7 mouse cellular contexts compared by ENCODE assay signal in genomic region chr3:88140178-88140902, GRCm38 (mm10). TPM values are rescaled to one million over a fixed set of nuclear protein-coding genes. Genes with fewer than 3 reads are reported as not detected.
A peak's percentile ranks its signal among the peaks of the same experiment; 100 is the strongest.
DNase-seq lines count a peak whose midpoint lies in the region; ATAC-seq and TF ChIP-seq lines count a peak whose summit lies in the region.

No protein-coding gene starts in this region.

- H3K9ac ChIP-seq in MEL (ENCODE audit: control insufficient read depth, low read depth, low read length, poor library complexity, severe bottlenecking) = peak overlapping the region; percentile 77
- H3K9ac ChIP-seq in intestine, embryonic 16.5 days (ENCODE audit: low read depth, low read length) = peak overlapping the region; percentile 85
- no peak overlapping the region for H3K9ac ChIP-seq in liver, postnatal 0 days (replicated peaks)

- TF ChIP-seq EP300 in MEL (IDR thresholded peaks at IDR 0.05; ENCODE audit: low read depth in 1 of 2, low read length in 2 of 2) = no peak
- peak; percentile 10; the same call in 1 of the 2 replicates for TF ChIP-seq EP300 in liver, postnatal 0 days (IDR thresholded peaks at IDR 0.05; ENCODE audit: low read depth)

- H3K4me1 ChIP-seq in MEL (ENCODE audit: control insufficient read depth in 1 of 2, insufficient read depth in 2 of 2, low read length in 2 of 2) = peaks cover 19 to 42% of the 10 kb centered on the region in 2 experiments
- peaks cover 26% of the 10 kb centered on the region for H3K4me1 ChIP-seq in brown adipose tissue, adult 24 weeks (ENCODE audit: control insufficient read depth, insufficient read depth, insufficient read length, low read length)
- peaks cover 58% of the 10 kb centered on the region for H3K4me1 ChIP-seq in intestine, embryonic 16.5 days (ENCODE audit: control insufficient read depth, insufficient read depth, low read length)
- H3K4me1 ChIP-seq in liver, postnatal 0 days (ENCODE audit: insufficient read depth) = peaks cover 58% of the 10 kb centered on the region

- peak overlapping the region; percentile 97 for H3K27ac ChIP-seq in MEL (ENCODE audit: control insufficient read depth, low read depth, low read length)
- peak overlapping the region; percentile 99 for H3K27ac ChIP-seq in brown adipose tissue, adult 24 weeks (replicated peaks; ENCODE audit: low read depth, low read length)
- peak overlapping the region; percentile 100 for H3K27ac ChIP-seq in intestine, embryonic 16.5 days (ENCODE audit: low read length)
- H3K27ac ChIP-seq in liver, postnatal 0 days (ENCODE audit: low read depth) = peak overlapping the region; percentile 97

- WGBS in intestine, embryonic 16.5 days = 13% methylated on average over 11 of the region's 11 CpGs
- 26% methylated on average over 11 of the region's 11 CpGs for WGBS in liver, postnatal 0 days (ENCODE audit: insufficient replicate concordance)

- H3K9me3 ChIP-seq in MEL (replicated peaks; ENCODE audit: insufficient read depth, low read length) = no peaks in the 10 kb centered on the region
- H3K9me3 ChIP-seq in intestine, embryonic 16.5 days (ENCODE audit: control insufficient read depth, low read length) = no peaks in the 10 kb centered on the region
- H3K9me3 ChIP-seq in liver, postnatal 0 days (ENCODE audit: low read length) = no peaks in the 10 kb centered on the region

- H3K4me2 ChIP-seq in intestine, embryonic 16.5 days (ENCODE audit: low read depth, low read length) = peak overlapping the region; percentile 97
- peak overlapping the region; percentile 92 for H3K4me2 ChIP-seq in liver, postnatal 0 days (ENCODE audit: low read depth, low read length)

- H3K27me3 ChIP-seq in MEL (ENCODE audit: control insufficient read depth in 1 of 2, insufficient read depth in 2 of 2, low read length in 2 of 2) = no peaks in the 10 kb centered on the region
- H3K27me3 ChIP-seq in intestine, embryonic 16.5 days (replicated peaks; ENCODE audit: control insufficient read depth, insufficient read depth, low read length) = no peaks in the 10 kb centered on the region
- H3K27me3 ChIP-seq in liver, postnatal 0 days (ENCODE audit: insufficient read depth, low read length) = no peaks in the 10 kb centered on the region

- no peak for TF ChIP-seq CTCF in MEL (IDR thresholded peaks at IDR 0.05 in 2 of 3, conservative IDR thresholded peaks at IDR 0.05 in 1 of 3; ENCODE audit: control insufficient read depth in 1 of 3, insufficient read depth in 1 of 3, low read depth in 2 of 3, low read length in 3 of 3, poor library complexity in 1 of 3, severe bottlenecking in 1 of 3)
- no peak for TF ChIP-seq CTCF in liver, postnatal 0 days (IDR thresholded peaks at IDR 0.05; ENCODE audit: low read depth)

- no peak for TF ChIP-seq POLR2A in MEL (IDR thresholded peaks at IDR 0.05; ENCODE audit: control insufficient read depth in 1 of 2, insufficient read depth in 1 of 2, low read depth in 1 of 2, low read length in 2 of 2, poor library complexity in 1 of 2)

- peak; percentile 3; the same call in 1 of the 2 replicates for ATAC-seq in intestine, embryonic 16.5 days
- no peak for ATAC-seq in liver, postnatal 0 days

- peak; percentile 43 for DNase-seq in MEL (ENCODE audit: low read depth, low spot score)
- peak; percentile 81 to 85 for DNase-seq in heart, adult 18-20 months
- no peak for DNase-seq in liver, postnatal 0 days
- peak; percentile 74 for DNase-seq in skeletal muscle tissue, adult 2 months (ENCODE audit: low read depth, low spot score)
- no peak for DNase-seq in left cerebral cortex, adult 18-20 months (ENCODE audit: low spot score in 2 of 2)

- H3K36me3 ChIP-seq in MEL (ENCODE audit: control insufficient read depth in 1 of 2, insufficient read depth in 2 of 2, low read length in 2 of 2) = peaks cover 0 to 29% of the 10 kb centered on the region in 2 experiments; a peak in 2 of 4 replicates
- H3K36me3 ChIP-seq in intestine, embryonic 16.5 days (ENCODE audit: control insufficient read depth, insufficient read depth, low read length) = no peaks in the 10 kb centered on the region
- H3K36me3 ChIP-seq in liver, postnatal 0 days (replicated peaks; ENCODE audit: insufficient read depth, low read length) = peaks cover 4% of the 10 kb centered on the region

- H3K4me3 ChIP-seq in MEL (ENCODE audit: control insufficient read depth in 1 of 2, insufficient read depth in 1 of 2, low read depth in 2 of 2, low read length in 2 of 2) = peak overlapping the region; percentile 53 to 62
- H3K4me3 ChIP-seq in brown adipose tissue, adult 24 weeks (ENCODE audit: insufficient read depth, low read depth, low read length) = peak overlapping the region; percentile 82
- peak overlapping the region; percentile 90 for H3K4me3 ChIP-seq in intestine, embryonic 16.5 days (ENCODE audit: low read length)
- H3K4me3 ChIP-seq in liver, postnatal 0 days (ENCODE audit: low read depth, low read length) = no peak overlapping the region

- H3K79me2 ChIP-seq in MEL (ENCODE audit: control insufficient read depth, insufficient read depth, low read length, poor library complexity) = peaks cover 40% of the 10 kb centered on the region

- TF ChIP-seq RAD21 in MEL (IDR thresholded peaks at IDR 0.05; ENCODE audit: low read depth, low read length) = no peak

TF ChIP-seq in MEL, 35 proteins besides CTCF, POLR2A, EP300 and RAD21:
- TF ChIP-seq TBP (IDR thresholded peaks at IDR 0.05; ENCODE audit: low read depth, low read length) = no peak; the same call in 1 of the 2 replicates
- no peak for TF ChIP-seq MAZ (IDR thresholded peaks at IDR 0.05; ENCODE audit: low read depth, low read length)
- TF ChIP-seq SIN3A (IDR thresholded peaks at IDR 0.05; ENCODE audit: low read length) = no peak
- no peak for TF ChIP-seq ZC3H11A (IDR thresholded peaks at IDR 0.05; ENCODE audit: low read depth, low read length)
- TF ChIP-seq HCFC1 (IDR thresholded peaks at IDR 0.05; ENCODE audit: low read depth, low read length) = no peak
- no peak for TF ChIP-seq POLR2AphosphoS2 (IDR thresholded peaks at IDR 0.05; ENCODE audit: low read length)
- TF ChIP-seq KAT2A (conservative IDR thresholded peaks at IDR 0.05; ENCODE audit: low read depth, low read length) = no peak
- no peak for TF ChIP-seq TAL1 (IDR thresholded peaks at IDR 0.05; ENCODE audit: low read length)
- TF ChIP-seq USF2 (IDR thresholded peaks at IDR 0.05; ENCODE audit: borderline replicate concordance in 1 of 2, insufficient read depth in 1 of 2, low read depth in 1 of 2, low read length in 2 of 2) = no peak

RNA-seq across cellular contexts. Expression of gene Mef2d, which starts 1.8 kb away (rescaled TPM):
- 16.2 and 16.9 TPM in 2 replicates for total RNA-seq in MEL (2012; rRNA removed)
- polyA plus RNA-seq in MEL (2012; ENCODE audit: insufficient read depth in 1 of 2, insufficient read length in 2 of 2, low read depth in 1 of 2, low replicate concordance in 2 of 2, missing spikeins in 1 of 2) = 100 to 1,000 TPM in 1 of 2 experiments, 10 to 100 TPM in 1; 71.4 to 117 TPM
- polyA plus RNA-seq in brown adipose tissue, adult 24 weeks (2012; ENCODE audit: insufficient read depth, insufficient read length, missing spikeins) = 34.8 and 50.0 TPM in 2 replicates
- total RNA-seq in heart, adult 18-20 months (2021) = 100 to 1,000 TPM; 120 TPM
- 13.7 and 23.2 TPM in 2 replicates for polyA plus RNA-seq in intestine, embryonic 16.5 days (2015; fragmentation: Nextera tagmentation; extraction: Ambion mirVana)
- 5.7 and 6.4 TPM in 2 replicates for polyA plus RNA-seq in liver, postnatal 0 days (2015; fragmentation: Nextera tagmentation; extraction: Ambion mirVana)
- 100 to 1,000 TPM; 210 to 213 TPM for total RNA-seq in left cerebral cortex, adult 18-20 months (2021)

RNA-seq across cellular contexts. Expression of gene Iqgap3, which starts 58.6 kb away (rescaled TPM):
- 19.2 and 21.1 TPM in 2 replicates for total RNA-seq in MEL (2012; rRNA removed)
- polyA plus RNA-seq in MEL (2012; ENCODE audit: insufficient read depth in 1 of 2, insufficient read length in 2 of 2, low read depth in 1 of 2, low replicate concordance in 2 of 2, missing spikeins in 1 of 2) = 10 to 100 TPM in 1 of 2 experiments, not detected in 1; 42.5 TPM
- polyA plus RNA-seq in brown adipose tissue, adult 24 weeks (2012; ENCODE audit: insufficient read depth, insufficient read length, missing spikeins) = 1.1 TPM in 1 of 2 replicates, not detected in the other
- total RNA-seq in heart, adult 18-20 months (2021) = under 1 TPM; 0.39 to 0.69 TPM
- 14.3 and 14.5 TPM in 2 replicates for polyA plus RNA-seq in intestine, embryonic 16.5 days (2015; fragmentation: Nextera tagmentation; extraction: Ambion mirVana)
- 2.9 and 3.2 TPM in 2 replicates for polyA plus RNA-seq in liver, postnatal 0 days (2015; fragmentation: Nextera tagmentation; extraction: Ambion mirVana)
- total RNA-seq in left cerebral cortex, adult 18-20 months (2021) = under 1 TPM; 0.16 to 0.30 TPM

Comparison
In these comparisons a context has a peak if more than half of its experiments do, and no peak if none do; other contexts are left out.
1. DNase-seq: peak in MEL (single experiment), heart, adult 18-20 months (2 of 2) and skeletal muscle tissue, adult 2 months (single experiment); none in liver, postnatal 0 days (single experiment) and left cerebral cortex, adult 18-20 months (0 of 2).
2. Peak in every context shown above with its lines, with median percentiles within 50 percentile points of each other: H3K27ac ChIP-seq.